Mouse (Mus musculus): ENCODE results near the gene Tmem263.

Tmem263 gene

DNA sequence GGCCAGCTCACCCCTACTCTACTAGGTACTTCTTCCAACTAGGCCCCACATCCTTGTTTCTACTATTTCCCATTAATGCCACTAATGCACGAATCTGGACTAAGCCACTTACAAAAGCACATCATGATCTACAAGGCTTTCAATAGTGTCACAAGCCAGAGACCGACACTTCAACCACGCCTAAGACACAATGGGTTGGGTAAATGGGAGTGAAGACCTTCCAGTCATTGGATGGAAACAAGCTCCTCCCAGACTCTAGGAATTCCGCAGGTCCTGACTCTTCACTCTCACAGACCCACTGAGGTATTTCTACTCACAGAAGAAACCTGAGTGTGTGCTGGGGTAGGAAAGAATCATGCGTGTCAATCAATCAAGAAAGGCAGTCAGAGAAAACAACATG is 62.9 kb downstream of the Tmem263 start:
- in situ Hi-C loops (cut with MboI; ENCODE audit: low pct_unique_long_range_greater_than_20kb in 1 of 2, low sequenced_read_pairs in 2 of 2, unreplicated experiment in 1 of 2) = no loop called here

Measured in mouse embryonic stem cell (cell line).